Mouse (Mus musculus) bone marrow macrophage, adult 2 months (primary cell): ENCODE data around the gene Lrrn4cl.
"Not testable (repeated sequence)": the region's sequence is repeated elsewhere in the genome, so short reads cannot be mapped to it uniquely, and the experiment has no call there.

Experiments
- CTCF ChIP-seq: IDR thresholded peaks from 2 replicates; pipeline ENCODE4 v1.5.1; 2012; ENCODE audit warnings: low read depth, mild to moderate bottlenecking, low read length, moderate library complexity
- POLR2A ChIP-seq: IDR thresholded peaks from 2 replicates; pipeline ENCODE4 v1.6.1; 2012; ENCODE audit warnings: mild to moderate bottlenecking, low read depth, low read length, borderline replicate concordance

DNA sequence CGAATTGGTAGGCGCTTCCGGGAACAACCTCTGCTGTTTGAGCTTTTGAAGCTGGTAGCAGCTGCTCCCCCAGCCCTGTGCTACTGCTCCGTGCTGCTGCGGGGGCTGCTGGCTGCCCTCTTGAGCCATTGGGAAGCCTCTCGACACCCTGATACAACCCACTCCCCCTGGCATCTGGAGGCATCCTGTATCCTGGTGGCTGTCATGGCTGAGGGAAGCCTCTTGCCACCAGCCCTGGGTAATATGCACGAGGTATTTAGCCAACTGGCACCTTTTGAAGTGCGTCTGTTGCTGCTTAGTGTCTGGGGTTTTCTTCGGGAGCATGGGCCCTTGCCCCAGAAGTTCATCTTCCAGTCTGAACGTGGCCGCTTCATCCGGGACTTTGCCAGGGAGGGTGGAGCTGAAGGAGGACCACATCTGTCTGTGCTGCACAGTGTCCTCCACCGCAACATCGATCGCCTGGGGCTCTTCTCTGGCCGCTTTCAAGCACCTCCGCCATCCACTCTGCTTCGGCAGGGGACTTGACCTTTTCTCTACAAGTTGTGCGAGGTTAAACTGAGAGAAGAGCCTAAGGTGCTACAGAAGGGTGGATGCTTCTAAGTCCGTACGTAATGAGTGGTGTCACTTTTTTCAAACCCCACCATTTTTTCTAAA is 46.8 kb downstream of the Lrrn4cl start:
- TF ChIP-seq CTCF, POLR2A: not testable (repeated sequence)
